Mouse (Mus musculus): ENCODE results near the gene Sh3bp1. TPM values are rescaled to one million over a fixed set of nuclear protein-coding genes. Genes with fewer than 3 reads are reported as not detected.
A peak's percentile ranks its signal among the peaks of the same experiment; 100 is the strongest.

Gene Sh3bp1
- total and polyA plus RNA-seq, 2 experiments from 2014 or later: 6.4 to 9.8 TPM

DNA sequence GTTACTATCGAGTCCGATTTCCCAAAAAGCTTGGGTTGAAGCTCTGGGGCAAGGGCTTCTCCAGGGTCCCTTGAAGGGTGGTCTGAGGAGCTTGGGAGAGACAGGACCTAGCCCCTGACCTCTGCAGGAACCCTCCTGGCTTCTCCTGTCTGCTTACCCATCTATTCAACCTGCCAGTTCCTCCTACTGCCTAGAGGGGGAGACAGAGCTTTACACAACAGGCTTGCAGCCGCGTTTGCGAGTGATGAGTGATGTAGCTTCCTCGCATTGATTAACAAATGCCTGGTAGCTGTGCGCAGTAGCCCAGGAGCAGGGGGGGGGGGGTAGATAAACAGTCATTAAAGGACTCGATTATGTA lies 16.1 kb downstream of the Sh3bp1 start:
- H3K27me3 ChIP-seq (ENCODE audit: control insufficient read depth, insufficient read depth, low read length): no peaks in the 10 kb centered on the region
- H3K36me3 ChIP-seq (replicated peaks; ENCODE audit: control insufficient read depth, insufficient read depth, low read length): 0 out of 2 replicates have a peak, but pooled peaks cover 12% of the 10 kb centered on the region
- DNase-seq (ENCODE audit: low spot score) (peak; percentile 85), ATAC-seq (ENCODE audit: insufficient read depth, low read depth) (peak; percentile 48)
- H3K9me3 ChIP-seq (replicated peaks; ENCODE audit: control insufficient read depth, low read length): no peaks in the 10 kb centered on the region
- H3K4me2 ChIP-seq (ENCODE audit: low read depth, low read length): 0 out of 2 replicates have a peak overlapping the region, but pooled peaks have one; percentile 15
- WGBS: 3% methylated on average over 8 of the region's 8 CpGs
- H3K9ac ChIP-seq (replicated peaks; ENCODE audit: low read depth, low read length): no peak overlapping the region
- TF ChIP-seq EP300 (IDR thresholded peaks at IDR 0.05; ENCODE audit: low read depth) (no peak), CTCF (IDR thresholded peaks at IDR 0.05; ENCODE audit: low read depth) (peak; percentile 98)
- no peak overlapping the region for H3K27ac ChIP-seq (ENCODE audit: low read depth)
- peaks cover 12% of the 10 kb centered on the region; the same call in 1 of the 2 replicates for H3K4me1 ChIP-seq (ENCODE audit: control insufficient read depth, insufficient read depth)
- H3K4me3 ChIP-seq (ENCODE audit: low read depth, low read length): no peak overlapping the region

DNA sequence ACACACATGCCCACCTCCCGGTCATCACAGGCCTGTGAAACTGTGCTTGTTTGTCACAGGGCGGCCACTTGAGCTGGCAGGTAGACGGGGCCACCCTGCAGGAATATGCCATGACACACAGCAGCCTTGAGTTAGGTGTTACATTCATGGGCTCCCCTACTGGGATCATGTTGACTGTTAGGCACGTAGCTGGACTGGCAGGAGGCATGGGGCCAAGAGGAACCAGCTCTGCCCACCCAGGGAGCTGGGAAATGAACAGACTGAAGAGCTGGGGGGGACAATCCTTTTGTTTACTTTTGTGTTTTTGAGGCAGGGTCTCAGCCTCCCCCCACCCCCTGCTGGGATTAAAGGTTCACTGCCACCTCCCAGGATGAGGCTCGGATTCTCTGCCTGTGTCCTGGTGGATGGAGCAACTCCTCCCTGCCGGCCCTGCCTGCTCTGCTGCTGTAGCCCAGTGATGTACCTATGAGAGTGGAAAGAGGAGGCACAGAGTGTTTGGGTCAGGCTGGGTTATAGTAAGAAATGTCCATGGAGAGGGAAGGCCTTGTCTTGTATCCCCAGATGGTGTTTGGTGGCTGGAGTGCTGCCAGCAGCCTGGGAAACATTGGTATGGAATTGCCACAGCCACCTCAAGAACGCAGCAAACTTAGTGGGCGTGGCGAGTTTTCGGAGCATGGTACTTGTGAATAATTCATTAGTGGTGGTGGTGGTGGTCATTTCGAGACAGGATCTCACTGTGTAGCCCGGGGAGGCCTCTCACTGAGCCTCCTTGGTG lies 16.7 kb downstream of the Sh3bp1 start:
- TF ChIP-seq CTCF (IDR thresholded peaks at IDR 0.05; ENCODE audit: low read depth): no peak
- no peak for TF ChIP-seq EP300 (IDR thresholded peaks at IDR 0.05; ENCODE audit: low read depth)
- no peaks in the 10 kb centered on the region for H3K9me3 ChIP-seq (replicated peaks; ENCODE audit: control insufficient read depth, low read length)
- no peaks in the 10 kb centered on the region for H3K27me3 ChIP-seq (ENCODE audit: control insufficient read depth, insufficient read depth, low read length)
- H3K4me2 ChIP-seq (ENCODE audit: low read depth, low read length): 0 out of 2 replicates have a peak overlapping the region, but pooled peaks have one; percentile 15
- peaks cover 12% of the 10 kb centered on the region; the same call in 1 of the 2 replicates for H3K4me1 ChIP-seq (ENCODE audit: control insufficient read depth, insufficient read depth)
- DNase-seq (ENCODE audit: low spot score) (no peak), ATAC-seq (ENCODE audit: insufficient read depth, low read depth) (no peak)
- WGBS: 72% methylated on average over 12 of the region's 12 CpGs
- H3K36me3 ChIP-seq (replicated peaks; ENCODE audit: control insufficient read depth, insufficient read depth, low read length): 0 out of 2 replicates have a peak, but pooled peaks cover 9% of the 10 kb centered on the region
- H3K4me3 ChIP-seq (ENCODE audit: low read depth, low read length): no peak overlapping the region
- H3K27ac ChIP-seq (ENCODE audit: low read depth): no peak overlapping the region
- no peak overlapping the region for H3K9ac ChIP-seq (replicated peaks; ENCODE audit: low read depth, low read length)

DNA sequence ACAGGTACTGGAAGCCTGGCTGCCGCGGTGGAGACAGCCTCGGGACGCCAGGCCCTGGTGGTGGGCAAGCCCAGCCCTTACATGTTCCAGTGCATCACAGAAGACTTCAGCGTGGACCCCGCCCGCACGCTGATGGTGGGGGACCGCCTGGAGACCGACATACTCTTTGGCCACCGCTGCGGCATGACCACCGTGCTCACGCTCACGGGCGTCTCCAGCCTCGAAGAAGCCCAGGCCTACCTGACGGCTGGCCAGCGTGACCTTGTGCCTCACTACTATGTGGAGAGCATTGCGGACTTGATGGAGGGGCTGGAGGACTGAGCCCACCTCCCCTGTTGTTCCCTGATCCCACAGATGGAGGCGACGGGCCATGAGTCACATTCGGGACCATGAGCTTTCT lies 18.6 kb downstream of the Sh3bp1 start:
- no peak for DNase-seq (ENCODE audit: low spot score)
- H3K9ac ChIP-seq (replicated peaks; ENCODE audit: low read depth, low read length): no peak overlapping the region
- no peaks in the 10 kb centered on the region for H3K27me3 ChIP-seq (ENCODE audit: control insufficient read depth, insufficient read depth, low read length)

DNA sequence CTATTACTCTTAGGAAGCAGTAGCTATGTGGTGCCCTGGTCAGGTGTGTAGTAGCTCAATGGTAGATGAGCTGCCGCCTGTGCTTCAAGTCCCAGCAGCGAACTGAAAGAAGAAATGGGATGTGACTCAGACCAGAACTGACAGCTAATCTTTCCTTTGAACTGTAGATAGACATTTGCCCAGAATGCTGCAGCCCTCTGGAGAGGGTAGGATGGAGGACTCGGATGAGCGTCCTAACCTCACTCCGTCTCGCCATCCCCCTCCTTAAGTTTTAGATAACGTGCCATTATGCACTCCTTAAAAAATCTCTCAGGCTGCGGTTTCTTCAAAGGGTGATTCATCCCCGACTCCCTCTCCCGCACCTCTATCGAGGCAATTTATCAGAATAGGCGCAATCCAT lies 20.3 kb downstream of the Sh3bp1 start:
- H3K4me3 ChIP-seq (ENCODE audit: low read depth, low read length): no peak overlapping the region
- peaks cover 2% of the 10 kb centered on the region; the same call in 1 of the 2 replicates for H3K4me1 ChIP-seq (ENCODE audit: control insufficient read depth, insufficient read depth)
- H3K9me3 ChIP-seq (replicated peaks; ENCODE audit: control insufficient read depth, low read length): no peaks in the 10 kb centered on the region
- H3K27ac ChIP-seq (ENCODE audit: low read depth): no peak overlapping the region
- WGBS: 66% methylated on average over 12 of the region's 12 CpGs
- no peak for TF ChIP-seq CTCF (IDR thresholded peaks at IDR 0.05; ENCODE audit: low read depth)
- TF ChIP-seq EP300 (IDR thresholded peaks at IDR 0.05; ENCODE audit: low read depth): no peak
- H3K4me2 ChIP-seq (ENCODE audit: low read depth, low read length): no peak overlapping the region
- no peaks in the 10 kb centered on the region for H3K27me3 ChIP-seq (ENCODE audit: control insufficient read depth, insufficient read depth, low read length)
- DNase-seq (ENCODE audit: low spot score) (no peak), ATAC-seq (ENCODE audit: insufficient read depth, low read depth) (no peak)
- 0 out of 2 replicates have a peak, but pooled peaks cover 5% of the 10 kb centered on the region for H3K36me3 ChIP-seq (replicated peaks; ENCODE audit: control insufficient read depth, insufficient read depth, low read length)
- no peak overlapping the region for H3K9ac ChIP-seq (replicated peaks; ENCODE audit: low read depth, low read length)

More for the DNA sequence above, 18.6 kb downstream of the Sh3bp1 start:
- 89% methylated on average over 22 of the region's 23 CpGs for WGBS
- no peaks in the 10 kb centered on the region for H3K9me3 ChIP-seq (replicated peaks; ENCODE audit: control insufficient read depth, low read length)
- TF ChIP-seq EP300 (IDR thresholded peaks at IDR 0.05; ENCODE audit: low read depth): no peak
- TF ChIP-seq CTCF (IDR thresholded peaks at IDR 0.05; ENCODE audit: low read depth): no peak
- H3K36me3 ChIP-seq (replicated peaks; ENCODE audit: control insufficient read depth, insufficient read depth, low read length): 0 out of 2 replicates have a peak, but pooled peaks cover 5% of the 10 kb centered on the region
- no peak overlapping the region for H3K4me2 ChIP-seq (ENCODE audit: low read depth, low read length)
- H3K27ac ChIP-seq (ENCODE audit: low read depth): no peak overlapping the region
- H3K4me3 ChIP-seq (ENCODE audit: low read depth, low read length): no peak overlapping the region
- ATAC-seq (ENCODE audit: insufficient read depth, low read depth): no peak
- H3K4me1 ChIP-seq (ENCODE audit: control insufficient read depth, insufficient read depth): peaks cover 12% of the 10 kb centered on the region; the same call in 1 of the 2 replicates

DNA sequence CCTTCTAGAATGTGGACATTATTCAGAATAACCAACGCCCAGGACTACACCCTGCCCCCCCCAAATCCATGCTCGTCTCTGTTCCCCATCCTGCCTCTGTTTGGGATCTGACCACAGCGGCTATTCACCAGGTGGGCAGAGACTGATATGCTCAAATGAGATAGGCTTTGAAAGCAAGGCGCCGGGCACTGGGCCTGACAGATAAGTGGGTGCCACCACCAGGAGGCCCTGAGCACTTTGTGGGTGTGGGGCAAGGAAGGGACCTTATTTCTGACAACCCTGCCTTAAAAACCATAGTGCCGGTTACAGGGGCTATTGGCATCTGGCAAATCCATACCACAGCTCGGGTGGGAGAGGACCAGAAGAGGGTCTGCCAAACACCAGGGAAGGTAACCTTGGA lies 23.1 kb downstream of the Sh3bp1 start:
- H3K4me3 ChIP-seq (ENCODE audit: low read depth, low read length): no peak overlapping the region
- no peak for ATAC-seq (ENCODE audit: insufficient read depth, low read depth)
- H3K4me2 ChIP-seq (ENCODE audit: low read depth, low read length): no peak overlapping the region
- H3K9ac ChIP-seq (replicated peaks; ENCODE audit: low read depth, low read length): no peak overlapping the region
- H3K27me3 ChIP-seq (ENCODE audit: control insufficient read depth, insufficient read depth, low read length): no peaks in the 10 kb centered on the region
- 74% methylated on average over 7 of the region's 7 CpGs for WGBS
- no peak for DNase-seq (ENCODE audit: low spot score)
- no peak for TF ChIP-seq CTCF (IDR thresholded peaks at IDR 0.05; ENCODE audit: low read depth)
- no peak for TF ChIP-seq EP300 (IDR thresholded peaks at IDR 0.05; ENCODE audit: low read depth)
- no peaks in the 10 kb centered on the region for H3K9me3 ChIP-seq (replicated peaks; ENCODE audit: control insufficient read depth, low read length)
- no peak overlapping the region for H3K27ac ChIP-seq (ENCODE audit: low read depth)
- peaks cover 23% of the 10 kb centered on the region for H3K4me1 ChIP-seq (ENCODE audit: control insufficient read depth, insufficient read depth)
- 0 out of 2 replicates have a peak, but pooled peaks cover 5% of the 10 kb centered on the region for H3K36me3 ChIP-seq (replicated peaks; ENCODE audit: control insufficient read depth, insufficient read depth, low read length)

All from heart, postnatal 0 days (tissue).